Mouse (Mus musculus) stomach, postnatal 0 days (tissue): Measurements from ENCODE around the gene Eml4.

Source experiments
- CTCF ChIP-seq: IDR thresholded peaks from 2 replicates; pipeline ENCODE4 v1.5.1; 2016; ENCODE audit warnings: antibody characterized with exemption, low read depth, mild to moderate bottlenecking, moderate library complexity
- EP300 ChIP-seq: optimal IDR thresholded peaks from 2 replicates; pipeline ENCODE3; 2016; ENCODE audit warnings: antibody characterized with exemption

DNA sequence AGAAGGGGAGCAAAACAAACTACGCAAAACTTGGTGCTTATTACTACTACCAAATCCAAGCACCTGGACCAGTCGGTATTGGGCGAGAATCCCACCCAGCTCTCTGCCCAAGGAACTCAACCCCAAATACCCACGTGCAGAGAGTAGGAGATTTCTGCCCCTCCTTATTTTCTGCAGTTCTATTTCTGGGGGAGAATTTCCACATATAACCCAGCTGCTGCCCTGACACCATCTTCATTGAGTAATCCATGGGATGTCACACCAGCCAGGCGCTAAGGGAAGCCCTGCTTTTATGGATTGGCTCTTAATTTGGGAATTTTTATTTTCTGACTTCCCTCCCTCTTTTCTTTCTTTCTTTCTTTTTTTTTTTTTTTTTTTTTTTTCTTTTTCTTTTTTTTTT is 38.9 kb upstream of the Eml4 start:
- TF ChIP-seq EP300 (no peak), CTCF (no peak)
